Mouse (Mus musculus): ENCODE measurements around the gene Prokr1. TPM values are rescaled to one million over a fixed set of nuclear protein-coding genes. Genes with fewer than 3 reads are reported as not detected.
"Not testable (repeated sequence)": the region's sequence is repeated elsewhere in the genome, so short reads cannot be mapped to it uniquely, and the experiment has no call there.

The Prokr1 gene
- polyA plus RNA-seq, 1 experiment: 0.98 TPM

DNA sequence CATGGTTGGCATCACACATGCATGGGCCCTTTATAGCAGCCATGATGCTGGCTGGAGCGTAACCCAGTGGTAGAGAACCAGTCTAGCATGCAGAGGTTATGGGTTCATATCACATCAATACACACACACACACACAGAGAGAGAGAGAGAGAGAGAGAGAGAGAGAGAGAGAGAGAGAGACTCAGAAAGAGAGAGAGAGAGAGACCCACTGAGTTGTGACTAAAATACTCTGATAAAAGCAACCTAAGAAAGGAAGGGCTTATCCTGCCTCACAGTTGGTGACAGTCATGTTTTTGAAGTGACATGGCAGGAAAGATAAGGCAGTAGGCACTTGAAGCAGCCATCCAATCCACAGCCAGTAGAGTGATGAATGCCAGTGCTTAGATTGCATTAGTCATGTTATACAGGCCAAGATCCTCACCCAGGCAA, 7.3 kb downstream of the Prokr1 start:
- H3K27ac ChIP-seq (ENCODE audit: control insufficient read depth, insufficient read depth, low read depth, low read length): no peak overlapping the region
- H3K4me3 ChIP-seq (ENCODE audit: control insufficient read depth, low read depth, low read length): no peak overlapping the region
- TF ChIP-seq POLR2A (IDR thresholded peaks at IDR 0.05; ENCODE audit: control insufficient read depth, low read depth, low read length) (no peak), CTCF (IDR thresholded peaks at IDR 0.05; ENCODE audit: control insufficient read depth, insufficient read depth, insufficient replicate concordance, low read depth, low read length) (no peak)

DNA sequence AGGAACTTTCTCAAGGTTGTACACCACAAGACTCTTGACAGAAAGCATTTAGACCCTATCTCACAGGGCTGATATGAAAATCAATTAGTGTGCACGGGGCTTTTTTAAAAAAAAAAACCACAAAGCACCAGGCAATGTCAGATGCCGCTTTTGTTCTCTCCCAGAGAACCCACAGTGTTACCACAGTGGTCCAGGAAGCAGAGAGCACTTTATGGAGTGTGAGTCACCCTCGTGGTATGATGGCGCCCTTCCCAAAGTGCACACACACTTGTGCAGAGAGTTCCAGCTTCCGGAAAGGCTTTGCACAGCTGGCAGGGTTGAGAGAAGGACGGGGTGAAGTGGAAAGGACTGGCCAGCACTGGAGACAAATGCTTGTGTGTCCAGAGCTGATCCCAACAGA, 8.1 kb downstream of the Prokr1 start:
- no peaks in the 10 kb centered on the region for H3K36me3 ChIP-seq (ENCODE audit: control insufficient read depth, insufficient read depth, low read length)
- peaks cover 2% of the 10 kb centered on the region for H3K4me1 ChIP-seq (ENCODE audit: control insufficient read depth, insufficient read depth, low read length)
- H3K4me3 ChIP-seq (ENCODE audit: control insufficient read depth, low read depth, low read length): no peak overlapping the region
- H3K27me3 ChIP-seq (ENCODE audit: control insufficient read depth, insufficient read depth, low read length): no peaks in the 10 kb centered on the region
- no peak overlapping the region for H3K27ac ChIP-seq (ENCODE audit: control insufficient read depth, insufficient read depth, low read depth, low read length)
- TF ChIP-seq POLR2A (IDR thresholded peaks at IDR 0.05; ENCODE audit: control insufficient read depth, low read depth, low read length) (no peak), CTCF (IDR thresholded peaks at IDR 0.05; ENCODE audit: control insufficient read depth, insufficient read depth, insufficient replicate concordance, low read depth, low read length) (no peak)

More for the DNA sequence above, 7.3 kb downstream of the Prokr1 start:
- H3K36me3 ChIP-seq (ENCODE audit: control insufficient read depth, insufficient read depth, low read length): no peaks in the 10 kb centered on the region
- H3K4me1 ChIP-seq (ENCODE audit: control insufficient read depth, insufficient read depth, low read length): peaks cover 2% of the 10 kb centered on the region
- no peaks in the 10 kb centered on the region for H3K27me3 ChIP-seq (ENCODE audit: control insufficient read depth, insufficient read depth, low read length)

DNA sequence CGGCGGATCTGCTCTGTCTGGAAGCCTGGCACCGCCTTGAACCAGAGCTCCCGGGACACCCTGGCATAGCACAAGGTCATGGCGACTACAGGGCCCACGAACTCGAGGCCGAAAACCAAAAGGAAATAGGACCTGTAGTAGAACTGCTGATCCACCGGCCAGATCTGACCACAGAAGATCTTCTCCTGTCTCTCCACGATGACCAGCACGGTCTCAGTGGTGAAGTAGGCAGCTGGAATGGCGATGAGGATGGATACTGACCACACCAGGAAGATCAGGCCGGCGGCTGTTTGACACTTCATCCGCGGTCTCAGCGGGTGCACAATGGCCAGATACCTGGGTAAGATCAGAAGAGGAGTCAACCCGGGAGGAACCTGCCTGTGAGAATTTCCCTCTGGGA, 9.0 kb downstream of the Prokr1 start:
- H3K27me3 ChIP-seq (ENCODE audit: control insufficient read depth, insufficient read depth, low read length): no peaks in the 10 kb centered on the region
- H3K4me3 ChIP-seq (ENCODE audit: control insufficient read depth, low read depth, low read length): peak overlapping the region; percentile 26
- H3K4me1 ChIP-seq (ENCODE audit: control insufficient read depth, insufficient read depth, low read length): peaks cover 2% of the 10 kb centered on the region
- TF ChIP-seq POLR2A (IDR thresholded peaks at IDR 0.05; ENCODE audit: control insufficient read depth, low read depth, low read length): no peak
- TF ChIP-seq CTCF (IDR thresholded peaks at IDR 0.05; ENCODE audit: control insufficient read depth, insufficient read depth, insufficient replicate concordance, low read depth, low read length): no peak
- no peaks in the 10 kb centered on the region for H3K36me3 ChIP-seq (ENCODE audit: control insufficient read depth, insufficient read depth, low read length)
- H3K27ac ChIP-seq (ENCODE audit: control insufficient read depth, insufficient read depth, low read depth, low read length): no peak overlapping the region

DNA sequence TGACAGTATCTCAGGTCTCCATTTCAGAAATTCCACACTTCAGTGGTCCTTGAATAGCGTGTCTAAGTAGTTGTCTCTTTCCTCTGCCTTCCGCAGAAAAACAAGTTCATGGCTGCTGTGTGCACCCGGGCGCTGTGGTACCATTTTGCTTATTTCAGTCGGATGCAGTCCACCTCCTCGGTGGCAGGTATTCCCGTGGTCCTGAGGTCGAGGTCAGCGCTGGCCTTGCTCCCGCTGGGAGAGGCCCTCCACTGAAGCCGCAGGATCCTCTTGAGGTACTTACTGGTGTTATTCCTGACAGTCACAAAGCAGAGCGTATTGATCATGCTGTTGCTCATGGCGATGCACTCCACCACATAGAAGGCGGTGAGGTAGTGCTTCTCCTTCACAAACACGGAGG, 9.5 kb downstream of the Prokr1 start:
- H3K27me3 ChIP-seq (ENCODE audit: control insufficient read depth, insufficient read depth, low read length): no peaks in the 10 kb centered on the region
- H3K4me3 ChIP-seq (ENCODE audit: control insufficient read depth, low read depth, low read length): peak overlapping the region; percentile 1; the same call in 1 of the 2 replicates
- H3K27ac ChIP-seq (ENCODE audit: control insufficient read depth, insufficient read depth, low read depth, low read length): no peak overlapping the region
- no peak for TF ChIP-seq CTCF (IDR thresholded peaks at IDR 0.05; ENCODE audit: control insufficient read depth, insufficient read depth, insufficient replicate concordance, low read depth, low read length)
- no peak for TF ChIP-seq POLR2A (IDR thresholded peaks at IDR 0.05; ENCODE audit: control insufficient read depth, low read depth, low read length)
- H3K4me1 ChIP-seq (ENCODE audit: control insufficient read depth, insufficient read depth, low read length): peaks cover 2% of the 10 kb centered on the region
- H3K36me3 ChIP-seq (ENCODE audit: control insufficient read depth, insufficient read depth, low read length): no peaks in the 10 kb centered on the region

DNA sequence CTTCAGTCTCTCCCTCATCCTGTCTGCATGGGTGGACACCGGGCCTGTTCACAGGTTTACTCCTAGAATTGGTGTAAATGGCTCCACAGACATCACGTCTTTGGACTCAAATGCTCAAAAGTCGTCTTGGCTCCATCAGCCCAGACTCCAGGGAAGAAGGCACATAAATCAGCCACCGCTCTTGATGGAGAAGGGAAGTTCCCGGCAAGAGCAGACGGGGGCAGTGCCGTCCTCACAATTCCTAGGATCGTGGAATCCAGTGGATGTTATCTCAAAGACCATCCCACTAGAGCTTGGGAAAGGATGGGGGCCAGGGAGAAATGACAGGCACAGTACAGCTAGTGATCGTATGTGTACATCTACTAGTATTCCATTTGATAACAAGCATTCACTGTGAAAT, 12.3 kb downstream of the Prokr1 start:
- H3K27ac ChIP-seq (ENCODE audit: control insufficient read depth, insufficient read depth, low read depth, low read length): no peak overlapping the region
- peaks cover 2% of the 10 kb centered on the region for H3K4me1 ChIP-seq (ENCODE audit: control insufficient read depth, insufficient read depth, low read length)
- TF ChIP-seq CTCF (IDR thresholded peaks at IDR 0.05; ENCODE audit: control insufficient read depth, insufficient read depth, insufficient replicate concordance, low read depth, low read length) (peak; percentile 31; the same call in 1 of the 2 replicates), POLR2A (IDR thresholded peaks at IDR 0.05; ENCODE audit: control insufficient read depth, low read depth, low read length) (no peak)
- H3K27me3 ChIP-seq (ENCODE audit: control insufficient read depth, insufficient read depth, low read length): no peaks in the 10 kb centered on the region
- no peak overlapping the region for H3K4me3 ChIP-seq (ENCODE audit: control insufficient read depth, low read depth, low read length)
- H3K36me3 ChIP-seq (ENCODE audit: control insufficient read depth, insufficient read depth, low read length): no peaks in the 10 kb centered on the region

DNA sequence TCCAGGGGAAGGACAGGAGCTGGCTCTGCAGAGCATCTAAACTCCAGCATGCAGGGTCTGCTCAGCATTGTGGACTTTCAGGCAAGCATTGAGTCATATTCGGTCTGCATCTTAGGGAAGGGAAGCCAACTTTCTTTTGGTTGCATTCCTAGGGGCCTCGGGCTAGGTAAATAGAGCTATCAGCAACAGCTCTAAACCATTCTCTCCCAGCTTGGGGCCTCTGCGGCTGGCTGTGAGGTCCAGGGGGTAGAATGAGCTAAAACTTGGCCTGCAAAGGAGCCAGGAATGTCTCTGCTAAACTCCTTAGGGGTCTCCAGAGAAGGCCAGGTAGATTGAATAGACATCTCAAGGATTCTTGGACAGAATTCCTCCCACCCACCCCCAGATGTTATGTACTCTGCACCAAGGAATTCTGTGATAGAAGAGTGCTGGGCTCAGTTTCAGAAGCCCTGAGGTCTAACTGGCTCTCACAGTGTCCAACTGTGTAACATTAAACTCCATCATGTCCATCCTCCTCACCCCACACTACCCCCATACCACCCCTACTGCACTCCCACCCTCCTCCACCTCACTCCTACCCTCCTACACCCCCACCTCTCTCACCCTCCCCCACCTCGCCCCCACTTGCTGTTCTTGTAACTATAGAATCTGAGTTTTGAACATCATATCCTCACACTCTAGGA, 13.8 kb downstream of the Prokr1 start:
- Histone ChIP-seq H3K27me3 (ENCODE audit: control insufficient read depth, insufficient read depth, low read length) (no peaks in the 10 kb centered on the region), H3K4me1 (ENCODE audit: control insufficient read depth, insufficient read depth, low read length) (peaks cover 2% of the 10 kb centered on the region), H3K4me3 (ENCODE audit: control insufficient read depth, low read depth, low read length) (no peak overlapping the region), H3K36me3 (ENCODE audit: control insufficient read depth, insufficient read depth, low read length) (no peaks in the 10 kb centered on the region), H3K27ac (ENCODE audit: control insufficient read depth, insufficient read depth, low read depth, low read length) (no peak overlapping the region)
- TF ChIP-seq POLR2A (IDR thresholded peaks at IDR 0.05; ENCODE audit: control insufficient read depth, low read depth, low read length): no peak
- TF ChIP-seq CTCF (IDR thresholded peaks at IDR 0.05; ENCODE audit: control insufficient read depth, insufficient read depth, insufficient replicate concordance, low read depth, low read length): no peak

DNA sequence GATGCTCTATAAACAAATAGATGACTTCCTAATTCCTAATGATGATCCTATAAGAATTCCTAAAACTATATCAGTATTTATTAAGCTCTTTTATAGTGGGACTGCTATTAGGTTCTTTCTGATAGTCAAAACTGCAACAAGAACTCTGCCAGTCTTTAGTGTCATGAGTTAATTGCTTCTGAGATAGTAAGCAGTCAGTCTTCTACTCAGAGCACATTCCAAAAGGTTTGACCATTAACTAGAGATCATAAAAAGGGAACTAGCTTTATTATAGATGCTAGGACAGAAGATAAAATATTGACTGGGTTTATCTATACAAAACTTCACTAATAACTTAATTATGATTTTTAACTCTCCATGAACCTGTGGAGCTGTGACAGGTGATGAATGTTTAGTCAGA, 18.7 kb downstream of the Prokr1 start:
- H3K4me3 ChIP-seq (ENCODE audit: control insufficient read depth, low read depth, low read length); H3K4me1 ChIP-seq (ENCODE audit: control insufficient read depth, insufficient read depth, low read length); H3K27ac ChIP-seq (ENCODE audit: control insufficient read depth, insufficient read depth, low read depth, low read length); H3K27me3 ChIP-seq (ENCODE audit: control insufficient read depth, insufficient read depth, low read length); H3K36me3 ChIP-seq (ENCODE audit: control insufficient read depth, insufficient read depth, low read length): not testable (repeated sequence)
